Mouse (Mus musculus) liver, embryonic 14.5 days (tissue): ENCODE measurements around the gene Cdrt4.

Experiments
- CTCF ChIP-seq: IDR thresholded peaks from 2 replicates; pipeline ENCODE4 v1.5.1; 2016; ENCODE audit warnings: antibody characterized with exemption, low read depth, control low read depth
- EP300 ChIP-seq: IDR thresholded peaks from 2 replicates; pipeline ENCODE4 v1.6.1; 2016; ENCODE audit warnings: antibody characterized with exemption, low read depth

DNA sequence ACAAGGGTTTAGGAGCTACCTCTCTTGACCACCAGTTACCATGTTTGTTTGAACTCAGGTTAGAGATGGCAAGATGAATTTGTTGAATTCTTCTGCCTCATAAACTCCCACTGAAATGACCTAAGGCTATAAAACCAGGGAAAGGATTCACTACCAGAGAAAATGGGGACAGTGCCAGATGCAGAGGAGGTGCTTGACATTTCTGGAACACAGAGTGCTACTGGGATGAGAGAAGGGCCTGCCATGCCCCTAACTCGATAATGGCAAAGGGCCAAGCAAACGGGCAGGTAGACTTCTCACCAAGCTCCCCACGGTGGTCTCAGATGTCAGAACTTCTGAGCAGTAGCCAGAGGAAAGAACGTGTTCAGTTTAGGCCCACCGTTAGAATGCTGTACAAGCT lies 39.8 kb downstream of the Cdrt4 start:
- no peak for TF ChIP-seq CTCF
- no peak for TF ChIP-seq EP300
